Mouse (Mus musculus): ENCODE results near the gene B4galt4.
"Not testable (repeated sequence)": the region's sequence is repeated elsewhere in the genome, so short reads cannot be mapped to it uniquely, and the experiment has no call there.

B4galt4 gene

DNA sequence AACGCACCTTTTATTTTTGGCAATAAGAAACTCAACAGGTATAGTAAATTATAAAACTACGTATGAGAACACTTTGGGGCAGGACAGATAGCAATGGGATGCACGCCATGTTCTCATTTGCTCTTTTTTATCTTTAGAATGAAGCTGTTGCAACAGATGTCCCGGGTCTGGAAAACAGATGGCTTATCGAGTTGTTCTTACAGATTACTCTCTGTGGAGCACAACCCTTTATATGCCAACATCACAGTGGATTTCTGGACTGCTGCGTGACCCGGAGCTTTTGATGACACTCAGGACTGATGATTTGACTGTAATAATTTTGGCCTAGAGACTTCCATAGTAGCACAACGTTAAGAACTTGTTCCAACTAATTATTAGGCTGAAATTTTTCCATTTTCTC, 25.7 kb downstream of the B4galt4 start:
- DNase-seq (ENCODE audit: inconsistent age in 2 of 2, low spot score in 1 of 2): no peak

DNA sequence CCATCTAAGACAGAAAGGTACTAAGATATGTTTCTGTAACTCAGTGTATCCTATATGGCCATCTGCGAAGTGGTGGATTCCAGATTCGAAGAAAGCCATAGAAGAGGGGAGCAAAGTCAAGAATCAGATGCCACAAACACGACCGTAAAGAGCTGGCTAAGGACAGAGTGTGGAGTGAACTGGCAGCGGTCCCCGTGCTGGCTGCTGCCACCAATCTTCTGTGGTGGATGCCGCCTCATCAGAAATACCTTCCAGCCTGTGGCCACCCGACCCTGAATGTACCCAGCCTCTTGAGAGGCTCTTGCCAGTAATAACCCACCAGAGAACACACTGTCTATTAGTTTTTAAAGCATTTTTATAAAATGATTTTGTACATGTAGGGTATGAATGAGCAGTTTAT, 26.3 kb downstream of the B4galt4 start:
- DNase-seq (ENCODE audit: inconsistent age in 2 of 2, low spot score in 1 of 2): no peak

DNA sequence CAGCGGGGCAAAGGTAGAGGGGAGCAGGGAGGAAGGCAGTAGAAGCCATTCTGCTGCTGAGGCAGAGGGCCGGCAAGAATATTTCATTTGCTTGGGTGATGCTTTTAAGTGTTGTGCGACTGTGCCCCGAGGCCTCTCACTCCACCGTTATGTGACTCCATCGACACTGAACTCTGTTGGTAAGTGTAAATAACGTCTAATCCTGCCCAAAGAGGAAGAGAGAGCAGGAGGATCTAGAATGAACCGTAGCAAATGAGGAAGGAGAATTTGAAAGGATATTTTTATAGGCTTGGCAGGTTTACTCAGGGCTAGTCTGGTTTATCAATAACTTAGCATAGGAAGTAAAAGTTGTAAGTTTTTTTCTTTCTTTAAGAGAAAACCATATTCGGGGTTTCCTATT, 27.5 kb downstream of the B4galt4 start:
- DNase-seq (ENCODE audit: inconsistent age in 2 of 2, low spot score in 1 of 2): no peak

DNA sequence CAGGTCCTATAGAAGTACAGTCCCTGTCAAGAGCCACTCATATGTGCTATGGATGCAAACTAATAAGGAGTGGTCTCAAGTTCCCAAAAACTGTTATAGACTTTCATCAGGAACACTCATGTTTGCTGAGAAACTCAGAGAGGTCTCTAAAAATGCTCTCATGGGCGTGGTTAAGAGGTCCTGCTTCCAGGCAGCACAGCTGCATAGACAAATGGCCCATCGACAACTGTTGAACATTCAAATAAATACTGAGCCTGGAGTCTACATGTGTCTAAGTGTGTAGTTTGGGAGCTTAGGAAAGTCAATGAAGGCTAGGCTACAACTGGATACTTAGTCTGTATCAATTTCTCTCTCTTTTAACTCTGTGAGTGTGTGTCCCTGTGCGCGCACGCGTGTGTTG, 29.1 kb downstream of the B4galt4 start:
- no peak for DNase-seq (ENCODE audit: inconsistent age in 2 of 2, low spot score in 1 of 2)

DNA sequence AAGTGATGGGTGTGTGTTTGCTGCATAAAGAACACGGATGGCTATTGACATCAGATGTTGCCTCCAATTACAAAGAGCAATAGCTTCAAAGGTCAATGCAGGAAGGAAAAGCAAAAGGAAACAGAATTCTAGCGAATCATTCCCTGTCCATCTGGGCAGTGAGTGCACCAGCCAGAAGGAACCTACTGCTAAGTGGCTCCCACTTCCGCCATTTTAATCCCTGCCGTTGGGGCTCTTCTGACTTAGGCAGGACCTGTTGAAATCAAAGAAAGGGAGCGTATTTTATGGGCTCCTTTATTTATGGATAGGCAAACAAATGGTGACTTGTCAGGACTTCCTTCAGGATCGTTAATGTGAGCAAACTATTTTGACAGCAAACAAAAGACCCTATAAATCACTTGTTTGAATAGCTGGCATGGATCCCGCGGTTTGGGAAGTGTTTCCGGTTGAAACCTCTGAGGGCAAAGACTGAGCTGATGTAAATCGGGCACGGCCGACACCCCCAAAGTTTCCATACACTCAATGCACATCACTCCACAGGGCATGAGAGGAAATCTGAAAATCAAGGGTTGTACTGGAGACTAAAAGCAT, 30.9 kb downstream of the B4galt4 start:
- DNase-seq (ENCODE audit: inconsistent age in 2 of 2, low spot score in 1 of 2): no peak

DNA sequence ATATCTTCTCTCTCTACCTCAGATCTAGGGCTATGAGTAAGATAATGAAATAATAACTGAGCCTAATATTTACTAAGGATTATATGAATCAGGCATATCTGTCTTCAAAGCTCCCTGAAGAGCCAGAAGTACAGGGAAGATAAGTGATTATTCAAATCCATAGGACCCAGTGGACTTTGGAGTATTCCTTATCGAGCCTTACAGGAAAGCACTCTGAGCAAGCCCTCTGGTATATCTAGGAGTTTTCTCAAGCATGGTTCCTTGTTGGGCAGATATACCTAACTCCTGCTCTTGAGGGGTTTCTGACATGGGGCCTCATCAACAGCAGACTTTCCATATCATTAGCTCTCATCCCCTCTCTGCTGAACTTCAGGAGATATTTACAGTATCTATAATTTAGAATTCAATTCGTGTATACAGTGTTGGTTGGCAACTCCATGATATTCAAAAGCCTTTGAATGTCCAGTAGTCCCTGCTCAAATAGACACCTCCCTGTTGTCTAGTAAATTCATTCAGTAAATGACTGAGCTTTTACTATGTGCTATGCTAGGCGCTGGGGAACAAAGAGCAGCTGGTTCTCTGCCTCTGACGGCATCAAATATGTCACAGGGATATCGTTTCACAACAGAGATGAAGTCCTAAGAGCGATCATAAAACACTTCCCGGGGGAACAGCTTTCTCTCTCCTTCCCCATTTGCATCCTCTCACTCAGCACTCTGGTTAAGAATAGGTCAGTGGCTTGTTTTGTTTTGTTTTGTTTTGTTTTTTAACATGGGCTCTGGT, 33.1 kb downstream of the B4galt4 start:
- DNase-seq (ENCODE audit: inconsistent age in 2 of 2, low spot score in 1 of 2): no peak

DNA sequence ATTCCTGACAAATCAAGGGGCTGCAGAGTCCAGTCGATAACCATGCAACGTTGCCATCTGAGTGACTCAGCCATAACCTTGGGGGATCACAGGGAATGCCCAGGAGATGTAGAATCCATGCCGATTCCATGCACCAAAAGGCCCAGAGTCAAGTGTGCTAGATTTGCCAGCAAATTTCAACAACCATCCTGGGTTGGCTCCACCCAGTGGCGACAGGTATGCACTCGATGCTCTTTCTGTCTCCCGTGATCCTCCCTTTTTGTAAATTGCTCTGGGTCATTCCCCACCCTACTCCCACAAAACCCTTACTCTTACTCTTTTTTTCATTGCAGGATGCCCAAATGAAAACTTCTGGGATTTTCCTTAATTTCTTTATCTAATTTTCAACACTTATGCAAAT, 34.3 kb downstream of the B4galt4 start:
- no peak for DNase-seq (ENCODE audit: inconsistent age in 2 of 2, low spot score in 1 of 2)

DNA sequence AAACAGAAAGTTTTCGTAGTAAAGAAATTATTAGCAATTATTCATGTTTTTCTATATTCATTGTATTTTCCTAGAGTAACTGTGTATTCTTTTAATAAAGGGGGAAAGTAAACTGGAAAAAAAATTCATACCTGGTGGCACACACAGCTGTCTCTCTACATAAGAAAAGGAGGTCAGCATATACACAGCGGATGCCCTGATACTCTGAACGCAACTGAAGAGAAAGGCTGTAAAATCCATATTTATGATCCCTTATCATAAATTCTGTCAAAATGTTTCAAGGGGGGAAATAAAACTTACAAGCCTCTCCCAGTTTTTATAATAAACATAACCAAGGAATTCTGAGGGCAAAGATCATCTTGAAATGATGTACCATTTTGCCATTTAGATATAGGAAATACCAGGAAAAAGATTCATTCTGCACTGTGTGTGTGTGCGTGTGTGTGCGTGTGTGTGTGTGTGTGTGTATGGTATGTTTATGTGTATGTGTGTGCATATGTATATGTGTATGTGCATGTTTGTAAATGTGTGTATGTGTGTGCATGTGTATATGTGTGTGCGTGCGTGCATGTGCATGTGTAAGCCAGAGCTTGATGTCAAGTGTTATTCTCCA, 39.0 kb downstream of the B4galt4 start:
- no peak for DNase-seq (ENCODE audit: inconsistent age in 2 of 2, low spot score in 1 of 2)

DNA sequence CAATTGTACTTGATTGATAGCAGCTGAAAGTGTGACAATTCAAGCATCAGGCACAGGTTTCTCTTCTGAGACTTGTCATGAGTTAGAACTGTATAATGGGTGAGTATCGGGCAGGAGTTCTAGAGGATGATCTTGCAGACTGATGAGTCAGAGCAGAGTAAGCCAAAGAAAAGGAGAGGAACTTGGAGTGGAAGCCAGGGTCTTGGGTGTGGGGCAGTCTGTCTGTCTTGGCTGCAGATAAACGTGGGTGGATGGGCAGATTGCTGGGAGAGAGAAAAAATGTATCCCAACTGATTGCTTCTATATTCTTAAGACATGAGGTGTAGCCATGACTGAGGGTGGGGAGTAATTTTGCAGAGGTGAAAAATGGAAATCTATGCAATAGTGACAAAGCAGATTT, 39.9 kb downstream of the B4galt4 start:
- DNase-seq (ENCODE audit: inconsistent age in 2 of 2, low spot score in 1 of 2): no peak

DNA sequence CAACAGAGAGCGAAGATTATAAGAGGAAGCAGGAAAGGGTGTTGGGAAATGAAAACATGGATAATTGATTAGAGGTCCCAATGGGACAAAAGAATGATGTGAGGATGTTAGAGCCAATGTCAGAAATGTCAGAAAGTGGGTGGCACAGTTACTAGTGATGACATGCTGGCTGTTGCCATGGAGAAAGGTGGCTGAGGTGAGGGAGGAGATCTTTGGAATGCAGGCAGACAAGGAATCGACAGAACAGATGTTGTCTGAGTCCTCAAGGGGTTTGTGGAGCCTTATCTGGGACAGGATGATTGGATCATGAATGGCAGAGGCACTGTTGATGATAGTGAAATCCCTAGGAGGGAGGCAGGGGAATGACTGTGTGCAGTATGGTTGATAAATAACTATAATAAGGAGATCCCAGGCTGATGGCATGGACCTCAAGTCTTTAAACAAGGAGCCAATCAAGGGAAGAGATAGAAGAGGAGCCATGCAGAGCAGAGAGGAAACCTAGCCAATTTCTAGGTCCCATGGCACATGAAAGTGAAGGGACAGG, 40.5 kb downstream of the B4galt4 start:
- no peak for DNase-seq (ENCODE audit: inconsistent age in 2 of 2, low spot score in 1 of 2)

DNA sequence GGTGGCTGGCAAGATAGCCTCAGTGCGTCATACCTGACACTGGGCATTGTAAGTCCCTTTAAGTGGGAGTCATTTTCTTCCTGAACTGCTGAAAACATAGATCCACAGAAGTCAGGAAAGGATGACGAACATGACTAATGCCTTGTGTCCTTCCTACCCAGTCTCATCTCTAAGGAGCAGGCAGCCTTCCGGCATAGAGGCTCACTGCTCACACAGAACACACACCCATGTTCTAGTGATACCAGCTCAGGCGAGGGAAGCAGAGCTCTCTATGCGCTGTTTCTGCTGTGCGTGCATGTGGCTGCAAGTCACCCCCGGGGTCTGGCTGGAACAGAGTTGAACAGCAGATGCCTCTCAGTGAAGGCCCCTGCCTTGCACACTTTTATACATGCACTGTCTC, 43.2 kb downstream of the B4galt4 start:
- DNase-seq (ENCODE audit: inconsistent age in 2 of 2, low spot score in 1 of 2): no peak

DNA sequence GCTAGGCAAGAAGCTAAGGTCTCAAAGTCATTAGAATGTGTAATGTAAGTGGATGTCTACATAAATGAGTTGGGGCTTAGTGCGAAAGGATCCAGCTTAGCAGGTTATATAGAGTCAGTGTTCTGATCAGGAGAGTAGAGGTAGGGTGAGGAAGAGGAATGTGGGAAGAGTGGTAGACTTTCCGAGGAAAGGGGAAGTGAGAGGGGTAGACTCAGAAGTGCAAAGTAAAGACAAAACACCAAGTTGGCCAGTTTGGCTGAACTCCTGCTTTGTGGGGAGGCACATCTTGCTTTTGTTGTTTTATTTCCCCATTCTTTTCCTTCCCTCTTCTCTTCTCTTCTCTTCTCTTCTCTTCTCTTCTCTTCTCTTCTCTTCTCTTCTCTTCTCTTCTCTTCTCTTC, 47.0 kb downstream of the B4galt4 start:
- DNase-seq (ENCODE audit: inconsistent age in 2 of 2, low spot score in 1 of 2): no peak

DNA sequence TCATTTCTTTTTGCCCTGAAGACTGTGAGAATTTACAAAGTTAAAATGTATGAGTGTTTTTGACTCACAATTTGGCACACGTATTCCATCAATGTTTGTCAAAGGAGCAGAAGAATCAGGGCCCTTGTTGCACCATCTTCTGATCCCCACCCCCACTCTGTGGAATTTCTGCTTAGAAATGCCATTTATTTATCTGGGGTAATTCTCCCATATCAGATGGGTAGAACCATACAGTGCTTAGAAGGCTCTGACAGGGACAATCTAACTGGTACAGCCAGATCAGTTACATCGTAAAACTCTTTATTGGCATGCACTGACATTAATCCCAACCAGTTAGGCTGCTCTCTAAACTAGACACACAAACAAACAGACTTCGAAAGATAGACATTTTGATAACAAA, 47.9 kb downstream of the B4galt4 start:
- no peak for DNase-seq (ENCODE audit: inconsistent age in 2 of 2, low spot score in 1 of 2)

DNA sequence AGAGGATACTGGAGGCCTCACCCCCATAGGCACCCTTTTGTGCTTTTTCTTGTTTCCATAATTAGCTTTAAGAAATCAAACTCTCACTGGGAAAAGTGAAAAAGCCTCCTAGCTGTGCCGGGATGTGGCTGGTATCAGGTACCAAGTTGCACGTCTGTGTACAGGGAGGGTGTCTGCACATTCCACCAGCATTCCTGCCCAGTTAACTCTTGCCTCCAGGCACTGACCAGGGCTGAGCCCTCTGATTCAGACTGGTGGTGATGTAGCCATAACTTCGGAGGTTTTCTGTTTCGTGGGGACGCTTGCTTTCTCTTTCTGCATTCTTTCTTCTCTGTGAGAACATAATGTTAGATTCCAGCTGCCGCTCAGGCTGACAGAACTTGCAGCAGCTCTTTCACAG, 51.1 kb downstream of the B4galt4 start:
- DNase-seq (ENCODE audit: inconsistent age in 2 of 2, low spot score in 1 of 2): no peak

DNA sequence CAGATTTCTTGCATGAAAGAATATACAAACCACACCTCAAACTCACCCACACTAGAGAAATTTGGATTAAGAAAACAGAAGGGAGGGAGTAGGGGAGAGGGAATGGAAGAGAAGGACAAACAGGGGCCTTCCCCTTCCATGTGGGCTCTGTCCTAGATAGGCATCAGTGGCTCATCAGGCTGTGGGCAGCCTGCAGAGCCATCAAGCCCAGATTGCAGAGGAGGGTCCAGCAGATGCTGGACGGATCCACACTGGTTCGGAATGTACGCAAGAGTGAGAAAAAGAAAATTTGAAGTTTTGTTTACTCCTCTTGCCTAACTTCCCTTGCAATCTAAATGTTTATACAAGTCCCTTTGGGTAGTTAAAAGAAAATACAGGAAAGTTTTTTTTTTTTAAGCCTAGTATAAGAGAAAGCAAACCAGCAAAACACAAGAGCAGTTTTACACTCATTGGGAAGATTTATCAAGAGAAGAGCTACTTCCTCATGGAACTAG, 56.9 kb downstream of the B4galt4 start:
- DNase-seq (ENCODE audit: inconsistent age in 2 of 2, low spot score in 1 of 2): no peak

DNA sequence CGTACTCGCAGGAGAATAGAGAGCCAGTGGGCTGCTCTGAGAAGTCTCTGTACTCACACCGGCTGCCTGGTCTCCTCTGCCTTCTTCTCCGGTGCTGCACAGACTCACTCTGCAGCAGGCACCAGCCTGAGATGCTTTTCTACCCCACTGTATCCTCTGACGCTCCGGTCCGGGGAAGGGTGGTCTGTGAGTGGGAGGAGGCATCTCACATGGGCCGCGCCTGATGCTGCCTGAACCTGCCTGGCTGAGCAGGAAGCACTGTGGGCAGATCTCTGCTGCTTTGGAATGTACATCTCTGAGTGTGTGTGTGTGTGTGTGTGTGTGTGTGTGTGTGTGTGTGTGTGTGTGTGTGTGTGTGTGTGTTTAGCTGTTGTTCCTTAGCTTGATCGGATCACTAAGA, 58.0 kb downstream of the B4galt4 start, which contains the start of gene Upk1b:
Upk1b (minus strand) TSS at position 238 of the 400 bp plus-strand sequence.
- DNase-seq (ENCODE audit: inconsistent age in 2 of 2, low spot score in 1 of 2): no peak

DNA sequence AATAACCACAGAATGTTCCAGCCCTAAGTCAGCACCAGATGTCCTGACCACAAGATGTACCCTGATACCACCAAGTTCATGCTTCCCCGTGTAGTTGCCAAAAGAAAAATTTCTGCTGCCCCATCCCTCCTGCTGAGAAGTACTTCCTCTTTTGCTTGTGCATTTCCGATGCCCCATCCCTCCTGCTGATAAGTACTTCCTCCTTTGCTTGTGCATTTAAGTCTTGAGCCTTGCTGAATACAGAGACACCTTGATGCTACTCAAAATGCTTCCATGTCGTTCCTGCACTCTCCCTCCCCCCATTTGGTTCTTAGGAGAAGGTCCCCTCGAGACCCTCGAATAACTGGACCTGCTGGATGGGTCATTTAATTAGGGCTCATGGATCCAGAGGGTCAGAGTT, 65.7 kb downstream of the B4galt4 start:
- not testable (repeated sequence) for DNase-seq (ENCODE audit: inconsistent age in 2 of 2, low spot score in 1 of 2)

DNA sequence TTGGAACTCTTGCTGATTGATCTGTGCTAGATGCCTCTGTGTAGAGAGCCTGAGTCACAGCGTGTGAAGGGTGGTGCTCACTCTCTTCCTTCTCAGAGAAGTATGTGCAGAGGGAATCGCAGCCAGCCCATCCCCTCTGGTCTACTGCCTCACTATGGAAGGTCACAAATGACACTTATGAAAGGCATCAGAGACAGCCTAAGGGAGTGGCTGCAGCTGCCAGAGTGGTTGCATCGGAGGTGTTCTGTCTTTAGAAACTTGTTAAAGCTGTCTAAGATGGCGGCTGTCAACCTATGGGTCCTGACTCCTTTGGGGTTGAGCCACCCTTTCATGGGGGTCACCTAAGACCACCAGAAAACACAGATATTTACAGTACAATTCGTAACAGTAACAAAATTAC, 68.1 kb downstream of the B4galt4 start:
- DNase-seq (ENCODE audit: inconsistent age in 2 of 2, low spot score in 1 of 2): no peak

DNA sequence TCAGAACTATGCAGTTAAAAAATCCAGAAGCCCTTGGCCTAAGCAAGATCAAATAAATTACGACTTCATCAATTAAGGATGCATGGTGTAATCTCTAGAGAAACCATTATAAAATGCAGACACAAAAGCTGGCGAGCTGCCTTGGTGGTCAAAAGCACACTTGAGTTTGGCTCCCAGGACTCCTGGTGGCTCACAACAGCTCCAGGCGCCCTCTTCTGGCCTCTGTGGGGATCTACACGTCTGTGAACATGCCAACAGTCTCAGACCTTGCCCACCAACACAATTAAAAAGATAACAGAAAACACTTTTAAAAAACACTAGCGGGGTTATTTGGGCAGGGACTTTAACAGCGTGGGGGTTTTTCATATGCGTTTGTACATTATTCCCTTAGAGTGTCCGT, 70.5 kb downstream of the B4galt4 start:
- peak; percentile 46 to 82 for DNase-seq (ENCODE audit: inconsistent age in 2 of 2, low spot score in 1 of 2)
